Mouse (Mus musculus) right cerebral cortex, postnatal 25 days (tissue): ENCODE data around the gene Ercc1.
A peak's percentile ranks its signal among the peaks of the same experiment; 100 is the strongest.

Source experiments
- DNase-seq: peaks from one replicate; pipeline ENCODE4 v3.0.0; 2022

Ercc1 gene

DNA sequence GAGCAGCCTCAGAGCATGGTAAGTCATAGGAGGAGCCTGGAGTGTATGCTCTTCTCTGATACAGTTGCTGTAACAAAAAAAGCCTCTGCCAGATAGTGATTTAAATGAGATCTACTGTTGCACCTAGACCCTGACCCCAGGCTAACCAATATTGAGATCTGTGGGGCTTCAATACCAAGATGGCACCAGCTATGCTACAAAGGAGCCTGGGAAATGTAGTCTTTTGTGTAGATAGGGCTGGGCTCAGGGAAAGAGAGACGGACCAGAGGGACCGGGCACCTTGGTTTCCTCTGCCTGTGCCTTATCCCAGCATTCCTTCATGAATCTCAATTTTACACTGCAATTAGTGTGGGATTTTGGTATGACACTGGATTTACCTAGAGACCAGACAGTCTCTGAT is 28.8 kb downstream of the Ercc1 start:
- no peak for DNase-seq

DNA sequence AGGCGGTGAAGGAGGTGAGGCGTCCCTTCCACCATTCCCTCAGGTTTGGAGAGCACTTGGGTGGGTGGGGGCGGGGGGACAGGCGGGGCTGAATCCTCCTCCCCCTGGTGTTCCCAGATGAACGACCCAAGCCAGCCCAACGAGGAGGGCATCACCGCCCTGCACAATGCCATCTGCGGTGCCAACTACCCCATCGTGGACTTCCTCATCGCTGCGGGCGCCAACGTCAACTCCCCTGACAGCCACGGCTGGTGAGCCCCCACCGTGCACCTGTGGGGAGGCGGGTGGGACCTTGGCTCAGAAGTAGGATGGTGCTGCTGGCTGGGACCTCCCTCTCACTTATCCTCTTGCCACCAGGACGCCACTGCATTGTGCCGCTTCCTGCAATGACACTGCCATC is 30.8 kb downstream of the Ercc1 start:
- DNase-seq: no peak

DNA sequence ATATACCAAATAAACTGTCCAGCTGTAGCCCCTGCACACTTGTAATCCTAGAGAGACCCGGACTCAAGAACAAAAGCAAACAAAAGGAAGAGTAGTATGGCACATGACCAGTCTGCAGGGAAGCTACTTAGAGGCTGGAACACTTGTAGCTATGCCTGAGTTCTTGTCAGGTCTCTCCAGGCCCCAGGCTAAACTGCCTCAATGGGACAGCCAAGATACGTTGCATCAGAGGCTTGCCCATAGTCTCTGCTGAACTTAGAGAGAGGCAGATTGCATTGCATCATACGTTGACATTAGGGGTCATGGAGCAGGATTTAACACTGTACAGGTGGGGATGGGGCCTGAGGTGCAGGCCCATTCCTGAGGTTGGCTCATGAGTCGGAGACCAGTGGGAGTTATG is 31.4 kb downstream of the Ercc1 start:
- no peak for DNase-seq

- DNase-seq: no peak
Observed at GRCm38 (mm10) chr7:19378049-19378448, 33.5 kb downstream of the Ercc1 start.

DNA sequence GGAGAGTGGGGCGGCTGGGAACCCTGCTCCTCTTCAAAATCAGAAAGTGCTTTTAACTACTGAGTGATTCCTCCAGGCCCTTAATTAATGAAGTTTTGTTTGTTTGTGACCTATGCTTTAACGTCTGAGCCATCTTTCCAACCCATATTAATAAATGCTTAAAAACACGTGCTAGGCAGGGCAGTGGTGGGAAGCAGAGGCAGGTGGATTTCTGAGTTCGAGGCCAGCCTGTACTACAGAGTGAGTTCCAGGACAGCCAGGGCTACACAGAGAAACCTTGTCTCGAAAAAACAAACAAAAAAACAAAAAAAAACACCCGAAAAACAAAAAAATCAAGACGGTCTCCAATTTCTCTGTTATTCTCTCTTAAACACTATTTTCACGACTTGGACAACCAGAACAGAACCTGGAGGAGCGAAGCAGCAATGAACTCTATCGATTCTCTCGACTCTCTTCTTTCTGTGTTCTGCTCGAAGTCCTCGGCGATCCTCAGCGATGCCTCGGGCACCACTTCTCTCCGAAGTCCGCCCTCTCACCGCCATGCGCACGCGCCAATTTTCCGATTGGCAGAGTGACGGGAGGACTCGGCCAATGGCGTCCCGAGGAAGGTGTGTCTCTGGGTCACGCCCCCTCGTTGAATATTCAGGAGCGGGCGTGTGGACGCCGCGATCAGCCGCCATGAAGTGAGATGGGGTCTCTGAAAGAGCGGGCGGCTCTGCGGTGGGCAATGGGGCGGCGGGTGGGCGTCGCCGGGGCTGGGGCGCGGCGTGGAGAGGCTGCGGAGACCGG is 37.0 kb downstream of the Ercc1 start, which contains the start of gene Ercc2:
Gene Ercc2, plus strand, starts transcription at position 634 of the 789 bp plus-strand sequence.
- DNase-seq: peak; percentile 99

DNA sequence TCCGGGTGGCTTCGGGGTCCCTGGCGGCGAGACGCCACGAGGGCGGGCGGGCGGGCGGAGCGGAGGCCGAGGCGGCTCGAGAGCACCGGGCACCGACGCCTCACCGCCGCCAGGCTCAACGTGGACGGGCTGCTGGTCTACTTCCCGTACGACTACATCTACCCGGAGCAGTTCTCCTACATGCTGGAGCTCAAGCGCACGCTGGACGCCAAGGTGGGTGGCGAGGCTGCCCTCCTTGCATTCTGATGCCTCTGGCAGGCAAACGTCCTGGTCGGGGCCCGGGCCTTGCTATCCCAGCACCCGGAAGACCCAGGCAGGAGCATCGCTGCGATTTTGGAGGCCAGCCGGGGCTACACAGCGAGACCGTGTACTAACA is 37.6 kb downstream of the Ercc1 start:
- DNase-seq: no peak

- DNase-seq: no peak
Observed at GRCm38 (mm10) chr7:19383708-19384107, 39.1 kb downstream of the Ercc1 start.

DNA sequence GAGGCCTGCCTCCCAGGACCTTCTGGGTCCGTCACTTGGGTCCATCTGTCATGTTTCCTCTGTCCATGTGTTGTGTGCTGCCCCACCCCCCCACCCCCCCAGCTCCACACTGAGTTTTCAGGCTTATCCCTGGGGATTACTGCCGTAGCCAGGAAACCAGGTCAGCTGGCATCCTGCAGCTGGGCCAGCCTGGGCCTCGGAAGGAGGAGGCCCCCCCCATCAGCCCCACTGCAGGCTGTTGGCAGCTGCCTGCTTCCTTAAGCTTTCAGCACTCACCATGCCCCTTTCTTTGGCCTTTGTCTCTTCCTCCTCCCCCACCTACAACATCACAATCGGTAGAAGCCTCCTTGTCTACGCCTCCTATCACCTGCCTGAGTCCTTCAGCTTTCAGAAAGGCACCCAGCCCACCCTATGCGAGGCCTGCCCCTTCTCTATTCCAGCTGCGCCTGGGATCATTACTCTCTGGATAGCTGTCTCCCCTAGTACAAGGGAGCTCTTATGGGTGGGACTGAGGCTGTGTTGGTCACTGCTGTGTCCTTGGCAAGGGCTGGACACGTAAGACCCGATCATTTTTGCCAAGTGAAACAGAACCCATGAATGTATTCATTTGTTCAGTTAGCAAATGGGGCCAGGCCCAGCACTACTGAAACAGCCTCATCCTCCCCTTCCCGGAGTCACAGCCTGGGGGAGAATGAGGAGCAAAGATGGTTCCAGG is 44.3 kb downstream of the Ercc1 start:
- no peak for DNase-seq

GRCm38 (mm10) chr7:19394484-19394883 is 49.9 kb downstream of the Ercc1 start:
- DNase-seq: no peak

- DNase-seq: no peak
Observed at GRCm38 (mm10) chr7:19399496-19400280, 55.1 kb downstream of the Ercc1 start.

DNA sequence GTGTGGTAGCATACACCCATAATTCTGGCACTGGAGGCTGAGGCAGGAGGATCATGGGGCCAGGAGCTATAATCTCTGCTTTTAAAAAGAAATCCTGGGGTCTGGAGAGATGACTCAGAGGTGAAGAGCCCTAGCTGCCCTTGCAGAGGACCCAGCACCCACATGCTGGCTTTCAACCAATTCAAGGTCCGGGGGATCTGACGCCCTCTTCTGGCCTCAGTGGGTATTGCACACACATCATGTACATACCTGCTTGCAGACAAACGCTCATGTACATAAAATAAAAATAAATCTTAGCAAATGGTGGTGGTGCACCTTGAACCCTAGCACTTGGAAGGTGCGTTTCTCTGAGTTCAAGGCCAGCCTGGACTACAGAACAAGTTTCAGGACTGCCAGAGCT is 56.4 kb downstream of the Ercc1 start:
- DNase-seq: no peak

DNA sequence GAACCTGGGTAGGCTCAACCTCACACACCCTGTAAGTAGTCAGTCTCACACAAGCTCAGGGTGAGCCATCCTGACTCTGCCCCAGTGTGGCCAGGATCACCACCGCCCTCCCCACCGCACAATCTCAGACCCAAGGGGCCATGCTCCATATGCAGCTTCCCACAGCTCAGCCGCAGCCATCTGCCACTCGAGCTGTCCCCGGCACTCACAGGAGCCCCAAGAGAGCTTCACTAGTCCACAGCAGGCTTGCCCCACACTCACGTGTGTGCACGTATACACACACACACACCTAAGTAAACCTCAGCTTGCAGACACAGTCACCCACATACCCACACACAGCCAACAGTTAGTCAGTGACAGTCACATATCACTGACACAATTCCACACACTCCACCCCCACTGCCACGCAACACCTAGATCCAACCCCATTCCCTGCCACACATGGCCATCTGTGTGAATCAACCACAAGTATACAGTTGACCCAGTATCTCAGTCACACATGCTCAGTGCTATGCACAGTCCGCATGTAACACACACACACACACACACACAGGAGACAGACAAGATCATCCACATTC is 58.0 kb downstream of the Ercc1 start:
- no peak for DNase-seq

- no peak for DNase-seq
Observed at GRCm38 (mm10) chr7:19403731-19404296, 59.2 kb downstream of the Ercc1 start, which contains the start of gene Klc3. Gene Klc3 (minus strand): TSS chr7:19404104.

DNA sequence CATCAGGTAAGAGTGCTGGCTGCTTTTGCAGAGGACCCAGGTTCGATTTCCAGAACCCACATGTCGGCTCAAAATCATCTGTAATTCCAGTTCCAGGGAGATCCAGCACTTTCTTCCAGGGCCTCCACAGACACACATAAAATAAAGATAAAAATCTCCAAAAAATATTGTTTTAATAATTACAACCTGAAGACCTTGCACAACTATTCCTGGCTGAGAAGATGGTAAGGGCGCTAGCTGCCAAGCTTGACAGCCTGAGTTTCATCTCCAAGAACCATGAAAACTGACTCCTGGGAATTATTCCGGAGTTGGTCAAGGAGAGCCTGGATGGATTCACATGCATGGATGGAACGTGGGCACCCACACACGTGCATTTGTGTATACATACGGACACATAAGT is 59.9 kb downstream of the Ercc1 start, which contains the start of gene Ckm:
Gene Ckm, plus strand, starts transcription at position 301 of the 400 bp plus-strand sequence.
- DNase-seq: no peak

DNA sequence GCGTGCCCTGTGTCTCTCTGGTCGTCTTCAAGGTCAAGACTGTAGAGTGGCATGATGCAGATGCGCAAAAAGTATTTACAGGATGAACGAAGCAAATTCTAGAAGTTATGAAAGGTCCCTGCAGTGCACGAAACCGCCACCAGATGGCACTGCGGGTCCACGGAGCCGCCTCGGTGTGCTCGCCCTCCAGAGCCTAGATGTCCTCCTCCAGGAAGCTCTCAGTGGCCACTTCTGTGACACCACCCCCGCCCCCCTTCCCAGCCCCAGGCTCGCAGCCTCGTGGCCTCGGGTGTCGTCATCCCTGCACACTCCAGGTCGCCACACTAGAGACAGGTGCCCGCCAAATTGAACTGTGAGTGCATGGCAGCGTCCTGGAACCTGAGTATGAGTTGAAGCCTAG is 60.8 kb downstream of the Ercc1 start:
- peak; percentile 71 for DNase-seq
